24 mouse cellular contexts compared by ENCODE assay signal in the genomic region with DNA sequence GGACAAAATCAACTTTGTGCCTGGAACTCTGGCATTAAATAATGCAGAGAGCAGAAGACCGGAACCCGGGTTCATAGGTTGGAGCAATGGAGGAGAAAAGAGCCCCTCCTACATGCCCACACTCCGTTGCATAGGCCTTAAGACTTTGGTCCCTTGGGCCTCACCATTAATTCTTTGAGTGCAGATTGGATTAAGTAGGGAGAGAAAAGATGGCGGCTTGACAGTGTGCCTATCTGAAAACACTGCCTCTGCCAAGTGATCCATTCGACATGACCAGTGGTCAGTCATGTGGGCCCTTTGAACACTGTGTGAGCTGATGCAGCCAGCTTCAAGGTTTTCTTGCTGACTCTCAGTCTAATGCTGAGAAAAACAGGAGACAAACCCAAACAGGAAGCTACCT. TPM values are rescaled to one million over a fixed set of nuclear protein-coding genes. Genes with fewer than 3 reads are reported as not detected.
DNase-seq lines count a peak whose midpoint lies in the region; ATAC-seq and TF ChIP-seq lines count a peak whose summit lies in the region.
"Had no signal": no experiment of that assay in that cellular context is flagged by ENCODE, and none has a peak within 500 bp of the region (broad histone marks: within the 10 kb centered on the region; RNA-seq: fewer than 3 reads in every experiment).

No protein-coding gene starts in this region.

- no peak for DNase-seq in heart, postnatal 0 days (ENCODE audit: low spot score)
- no peak for DNase-seq in heart, postnatal 14 days
- DNase-seq in NIH3T3 (ENCODE audit: low read depth), result peak; percentile 15
- peak; percentile 79 for DNase-seq in kidney, adult 9 months
- DNase-seq in kidney, postnatal 25 days, result peak; percentile 54 to 76
- DNase-seq in cerebellum, adult 9-11 months, result no peak
- no peak for DNase-seq in c-Kit-positive CD71-positive TER-119-positive erythroid progenitor cells, embryonic 14.5 days (ENCODE audit: low spot score)
- DNase-seq: adrenal gland, postnatal 25 days; cerebellum, adult 8-10 months; cerebellum, postnatal 36 days; layer of hippocampus, postnatal 36 days; liver; lung, adult 2 months; lung, postnatal 10 days; thymus, postnatal 4 days had no signal

- no peaks in the 10 kb centered on the region for H3K36me3 ChIP-seq in heart, postnatal 0 days (replicated peaks; ENCODE audit: control insufficient read depth, insufficient read depth, low read length)
- H3K36me3 ChIP-seq: heart, embryonic 13.5 days; hindbrain, embryonic 12.5 days; midbrain, embryonic 13.5 days; neural tube, embryonic 13.5 days had no signal

- H3K9me3 ChIP-seq in heart, postnatal 0 days (replicated peaks; ENCODE audit: control insufficient read depth, low read length), result no peaks in the 10 kb centered on the region
- H3K9me3 ChIP-seq: forebrain, embryonic 13.5 days; heart, embryonic 13.5 days; hindbrain, embryonic 12.5 days; midbrain, embryonic 13.5 days; neural tube, embryonic 13.5 days had no signal

- peak overlapping the region; percentile 86; the same call in 1 of the 2 replicates for H3K27ac ChIP-seq in heart, postnatal 0 days (ENCODE audit: low read depth)
- H3K27ac ChIP-seq: forebrain, embryonic 13.5 days; heart, embryonic 13.5 days; hindbrain, embryonic 12.5 days; liver, embryonic 14.5 days; macrophage; midbrain, embryonic 13.5 days; neural tube, embryonic 13.5 days had no signal

- 86% methylated on average over 5 of the region's 5 CpGs for WGBS in heart, postnatal 0 days

- no peak for ATAC-seq in heart, postnatal 0 days (ENCODE audit: insufficient read depth, low read depth)
- ATAC-seq: CD4-positive, CD25-positive, alpha-beta regulatory T cell, adult 4 months; forebrain, embryonic 13.5 days; intestine, embryonic 16.5 days; midbrain, embryonic 13.5 days had no signal

- H3K4me3 ChIP-seq in heart, postnatal 0 days (ENCODE audit: low read depth, low read length), result no peak overlapping the region
- H3K4me3 ChIP-seq: forebrain, embryonic 13.5 days; heart, embryonic 13.5 days; hindbrain, embryonic 12.5 days; midbrain, embryonic 13.5 days; neural tube, embryonic 13.5 days had no signal

- intact Hi-C loops in heart, postnatal 14 days (cut with DNase I), result no loop called here

- H3K27me3 ChIP-seq in heart, postnatal 0 days (ENCODE audit: control insufficient read depth, insufficient read depth, low read length), result no peaks in the 10 kb centered on the region
- H3K27me3 ChIP-seq: forebrain, embryonic 13.5 days; heart, embryonic 13.5 days; hindbrain, embryonic 12.5 days; midbrain, embryonic 13.5 days; neural tube, embryonic 13.5 days had no signal

- TF ChIP-seq CTCF in heart, postnatal 0 days (IDR thresholded peaks at IDR 0.05; ENCODE audit: low read depth), result no peak

- peaks cover 52% of the 10 kb centered on the region for H3K4me1 ChIP-seq in heart, postnatal 0 days (ENCODE audit: control insufficient read depth, insufficient read depth)

- no peak overlapping the region for H3K4me2 ChIP-seq in heart, postnatal 0 days (ENCODE audit: low read depth, low read length)
- H3K4me2 ChIP-seq: forebrain, embryonic 13.5 days; heart, embryonic 13.5 days; hindbrain, embryonic 12.5 days; midbrain, embryonic 13.5 days; neural tube, embryonic 13.5 days had no signal

- no peak overlapping the region for H3K9ac ChIP-seq in heart, postnatal 0 days (replicated peaks; ENCODE audit: low read depth, low read length)
- H3K9ac ChIP-seq: forebrain, embryonic 13.5 days; heart, embryonic 13.5 days; hindbrain, embryonic 12.5 days; liver, embryonic 14.5 days; midbrain, embryonic 13.5 days; neural tube, embryonic 13.5 days had no signal

- TF ChIP-seq EP300 in heart, postnatal 0 days (IDR thresholded peaks at IDR 0.05; ENCODE audit: low read depth), result no peak

RNA-seq across cellular contexts. Expression of gene Zfp622, which starts 53.5 kb away (rescaled TPM):
- total RNA-seq in heart, postnatal 0 days (2014; rRNA removed; ENCODE audit: low replicate concordance), result 9.2 and 16.9 TPM in 2 replicates
- polyA plus RNA-seq in heart, postnatal 0 days (2015; fragmentation: Nextera tagmentation; extraction: Ambion mirVana), result 10.1 and 11.0 TPM in 2 replicates
- total RNA-seq in heart, postnatal 14 days (2021), result 10 to 100 TPM; 19.5 to 21.1 TPM

Comparison
In these comparisons a context has a peak if more than half of its experiments do, and no peak if none do; other contexts are left out.
1. DNase-seq: peak in NIH3T3 (single experiment), kidney, adult 9 months (single experiment) and kidney, postnatal 25 days (2 of 2); none in heart, postnatal 0 days (single experiment), heart, postnatal 14 days (0 of 2), cerebellum, adult 9-11 months (single experiment) and c-Kit-positive CD71-positive TER-119-positive erythroid progenitor cells, embryonic 14.5 days (single experiment).